Mouse (Mus musculus): ENCODE data around the gene Ptprn2.

Gene Ptprn2

GRCm38 (mm10) chr12:117287456-117287855 lies 801.9 kb downstream of the Ptprn2 start:
- no peaks in the 10 kb centered on the region for H3K27me3 ChIP-seq (ENCODE audit: control insufficient read depth, insufficient read depth, low read length, poor library complexity, severe bottlenecking)
- no peak for DNase-seq (ENCODE audit: low read depth, low spot score)
- no peaks in the 10 kb centered on the region for H3K36me3 ChIP-seq (ENCODE audit: control insufficient read depth, insufficient read depth, low read length, poor library complexity, severe bottlenecking)

GRCm38 (mm10) chr12:117291943-117292342 lies 806.4 kb downstream of the Ptprn2 start:
- Histone ChIP-seq H3K27me3 (ENCODE audit: control insufficient read depth, insufficient read depth, low read length, poor library complexity, severe bottlenecking) (no peaks in the 10 kb centered on the region), H3K36me3 (ENCODE audit: control insufficient read depth, insufficient read depth, low read length, poor library complexity, severe bottlenecking) (no peaks in the 10 kb centered on the region)
- DNase-seq (ENCODE audit: low read depth, low spot score) = no peak

GRCm38 (mm10) chr12:117296792-117297191 lies 811.3 kb downstream of the Ptprn2 start:
- Histone ChIP-seq H3K36me3 (ENCODE audit: control insufficient read depth, insufficient read depth, low read length, poor library complexity, severe bottlenecking) (no peaks in the 10 kb centered on the region), H3K27me3 (ENCODE audit: control insufficient read depth, insufficient read depth, low read length, poor library complexity, severe bottlenecking) (no peaks in the 10 kb centered on the region)
- no peak for DNase-seq (ENCODE audit: low read depth, low spot score)

- Histone ChIP-seq H3K36me3 (ENCODE audit: control insufficient read depth, insufficient read depth, low read length, poor library complexity, severe bottlenecking) (no peaks in the 10 kb centered on the region), H3K27me3 (ENCODE audit: control insufficient read depth, insufficient read depth, low read length, poor library complexity, severe bottlenecking) (no peaks in the 10 kb centered on the region)
- DNase-seq (ENCODE audit: low read depth, low spot score) = no peak
These were observed 813.6 kb downstream of the Ptprn2 start for GRCm38 (mm10) chr12:117299084-117299483.

GRCm38 (mm10) chr12:117304751-117305624 lies 819.5 kb downstream of the Ptprn2 start:
- DNase-seq (ENCODE audit: low read depth, low spot score) = no peak
- no peaks in the 10 kb centered on the region for H3K36me3 ChIP-seq (ENCODE audit: control insufficient read depth, insufficient read depth, low read length, poor library complexity, severe bottlenecking)
- no peaks in the 10 kb centered on the region for H3K27me3 ChIP-seq (ENCODE audit: control insufficient read depth, insufficient read depth, low read length, poor library complexity, severe bottlenecking)

GRCm38 (mm10) chr12:117305625-117306105 lies 820.1 kb downstream of the Ptprn2 start:
- Histone ChIP-seq H3K27me3 (ENCODE audit: control insufficient read depth, insufficient read depth, low read length, poor library complexity, severe bottlenecking) (no peaks in the 10 kb centered on the region), H3K36me3 (ENCODE audit: control insufficient read depth, insufficient read depth, low read length, poor library complexity, severe bottlenecking) (no peaks in the 10 kb centered on the region)

GRCm38 (mm10) chr12:117312079-117312478 lies 826.6 kb downstream of the Ptprn2 start:
- no peaks in the 10 kb centered on the region for H3K36me3 ChIP-seq (ENCODE audit: control insufficient read depth, insufficient read depth, low read length, poor library complexity, severe bottlenecking)
- DNase-seq (ENCODE audit: low read depth, low spot score) = no peak
- no peaks in the 10 kb centered on the region; the same call in 1 of the 2 replicates for H3K27me3 ChIP-seq (ENCODE audit: control insufficient read depth, insufficient read depth, low read length, poor library complexity, severe bottlenecking)

More at GRCm38 (mm10) chr12:117305625-117306105, 820.1 kb downstream of the Ptprn2 start:
- DNase-seq (ENCODE audit: low read depth, low spot score) = no peak

GRCm38 (mm10) chr12:117314987-117315386 lies 829.5 kb downstream of the Ptprn2 start:
- no peaks in the 10 kb centered on the region; the same call in 1 of the 2 replicates for H3K27me3 ChIP-seq (ENCODE audit: control insufficient read depth, insufficient read depth, low read length, poor library complexity, severe bottlenecking)
- no peak for DNase-seq (ENCODE audit: low read depth, low spot score)
- H3K36me3 ChIP-seq (ENCODE audit: control insufficient read depth, insufficient read depth, low read length, poor library complexity, severe bottlenecking) = no peaks in the 10 kb centered on the region

GRCm38 (mm10) chr12:117315661-117316060 lies 830.1 kb downstream of the Ptprn2 start:
- H3K27me3 ChIP-seq (ENCODE audit: control insufficient read depth, insufficient read depth, low read length, poor library complexity, severe bottlenecking) = no peaks in the 10 kb centered on the region; the same call in 1 of the 2 replicates
- no peaks in the 10 kb centered on the region for H3K36me3 ChIP-seq (ENCODE audit: control insufficient read depth, insufficient read depth, low read length, poor library complexity, severe bottlenecking)

GRCm38 (mm10) chr12:117318229-117318628 lies 832.7 kb downstream of the Ptprn2 start:
- peak; percentile 53 for DNase-seq (ENCODE audit: low read depth, low spot score)
- H3K27me3 ChIP-seq (ENCODE audit: control insufficient read depth, insufficient read depth, low read length, poor library complexity, severe bottlenecking) = no peaks in the 10 kb centered on the region; the same call in 1 of the 2 replicates
- H3K36me3 ChIP-seq (ENCODE audit: control insufficient read depth, insufficient read depth, low read length, poor library complexity, severe bottlenecking) = no peaks in the 10 kb centered on the region

More at GRCm38 (mm10) chr12:117315661-117316060, 830.1 kb downstream of the Ptprn2 start:
- DNase-seq (ENCODE audit: low read depth, low spot score) = no peak

- Histone ChIP-seq H3K36me3 (ENCODE audit: control insufficient read depth, insufficient read depth, low read length, poor library complexity, severe bottlenecking) (no peaks in the 10 kb centered on the region), H3K27me3 (ENCODE audit: control insufficient read depth, insufficient read depth, low read length, poor library complexity, severe bottlenecking) (no peaks in the 10 kb centered on the region)
- peak; percentile 35 for DNase-seq (ENCODE audit: low read depth, low spot score)
These were observed 837.5 kb downstream of the Ptprn2 start for GRCm38 (mm10) chr12:117323017-117323416.

All from splenic B cell, adult 2 months (primary cell).